Mouse (Mus musculus) lung, postnatal 36 days (tissue): ENCODE results near the gene Barx1.
A peak's percentile ranks its signal among the peaks of the same experiment; 100 is the strongest.

Experiments
- DNase-seq: peaks from one replicate; pipeline ENCODE4 v3.0.0; 2022; ENCODE audit warnings: mixed read lengths

Barx1 gene

GRCm38 (mm10) chr13:48662431-48663143 lies at the start of gene Barx1:
Gene Barx1 (plus strand): TSS chr13:48662998.
- DNase-seq, result no peak

- no peak for DNase-seq
Observed at GRCm38 (mm10) chr13:48614525-48614924, 48.3 kb upstream of the Barx1 start.

- no peak for DNase-seq
Observed at GRCm38 (mm10) chr13:48617774-48618173, 45.0 kb upstream of the Barx1 start.

DNA sequence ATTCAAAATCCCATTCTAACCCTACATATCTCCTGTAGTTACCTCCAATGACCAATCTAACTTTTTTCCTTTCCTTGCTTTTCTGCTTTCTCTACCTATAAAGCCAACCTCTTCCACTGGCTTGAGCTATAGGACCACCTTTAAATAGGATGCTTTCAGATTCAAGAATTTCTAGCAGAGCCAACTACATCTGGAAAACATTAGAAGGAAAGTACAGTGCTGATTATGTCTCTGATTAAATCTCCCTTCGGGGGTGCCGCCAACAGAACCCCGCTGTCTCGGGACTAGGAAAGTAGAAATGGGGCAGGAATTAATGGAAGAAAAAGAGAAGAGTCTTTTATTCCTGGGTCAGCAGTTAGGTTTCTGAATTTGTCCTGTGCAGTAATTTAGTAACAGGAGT lies 43.9 kb upstream of the Barx1 start:
- DNase-seq, result no peak

GRCm38 (mm10) chr13:48624968-48625398 lies 37.8 kb upstream of the Barx1 start:
- DNase-seq, result no peak

DNA sequence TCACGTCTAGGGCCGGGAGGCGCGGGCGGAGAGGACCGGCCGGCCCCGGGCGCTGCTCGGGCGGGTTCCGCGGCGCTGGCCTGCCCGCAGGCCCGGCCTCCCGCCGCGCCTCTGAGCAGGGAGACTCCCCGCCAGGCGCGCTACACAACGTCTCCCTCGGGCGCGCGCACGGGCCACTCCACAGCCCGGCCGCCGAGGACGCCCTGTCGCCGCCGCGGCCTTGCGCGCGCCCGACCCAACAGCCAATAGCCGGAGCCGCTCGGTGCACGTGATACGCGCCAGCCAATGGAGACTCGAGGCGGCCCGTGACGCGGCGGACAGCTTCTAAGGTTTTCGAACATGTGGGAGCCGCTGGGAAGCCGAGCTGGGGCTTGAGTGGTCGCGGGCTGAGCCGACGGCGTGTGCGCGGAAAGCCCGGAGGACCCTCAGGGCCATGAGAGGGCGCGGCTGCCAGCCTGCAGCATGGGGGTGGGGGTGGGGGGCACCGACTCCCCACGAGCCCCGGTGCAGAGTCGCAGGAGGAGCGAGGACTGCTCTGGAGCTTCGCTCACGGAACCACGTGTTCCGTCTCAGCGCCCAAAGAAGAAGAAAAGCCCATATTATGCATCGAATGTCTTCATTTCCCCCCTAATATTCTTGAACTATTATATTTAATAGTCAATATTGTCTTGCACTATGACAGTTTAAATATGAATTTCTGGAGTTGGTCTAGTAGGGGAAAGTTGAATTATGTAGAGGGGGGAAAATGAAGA lies 37.2 kb upstream of the Barx1 start, which contains the start of gene Ptpdc1:
Ptpdc1 (minus strand) TSS at position 232 of the 752 bp plus-strand sequence.
- peak; percentile 98 for DNase-seq

GRCm38 (mm10) chr13:48631691-48632090 lies 31.1 kb upstream of the Barx1 start:
- DNase-seq, result no peak

DNA sequence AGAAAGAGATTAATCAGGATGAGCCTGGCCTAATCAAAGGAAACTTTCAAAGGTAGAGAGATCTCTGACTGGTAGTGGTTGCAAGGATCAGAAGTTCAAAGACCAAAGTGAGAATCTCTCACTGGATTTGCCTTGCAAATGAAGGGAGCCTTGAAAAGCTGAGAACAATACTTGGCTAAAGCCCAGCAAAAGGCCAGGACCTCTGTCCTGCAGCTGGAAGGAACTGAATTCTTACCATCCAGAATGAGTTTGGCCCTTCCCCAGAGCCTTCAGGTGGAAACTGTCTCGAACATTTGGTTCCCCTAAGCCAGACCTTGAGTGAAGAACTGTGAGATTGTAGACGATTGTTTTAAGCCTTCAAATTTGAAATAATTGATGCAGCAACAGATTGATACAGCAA lies 25.1 kb upstream of the Barx1 start:
- DNase-seq, result no peak

GRCm38 (mm10) chr13:48639570-48639969 lies 23.2 kb upstream of the Barx1 start:
- peak; percentile 80 for DNase-seq

GRCm38 (mm10) chr13:48643072-48643471 lies 19.7 kb upstream of the Barx1 start:
- DNase-seq, result no peak

GRCm38 (mm10) chr13:48643991-48644390 lies 18.8 kb upstream of the Barx1 start:
- DNase-seq, result no peak

GRCm38 (mm10) chr13:48646696-48647095 lies 16.1 kb upstream of the Barx1 start:
- no peak for DNase-seq

- peak; percentile 30 for DNase-seq
Observed at GRCm38 (mm10) chr13:48650615-48651014, 12.2 kb upstream of the Barx1 start.

DNA sequence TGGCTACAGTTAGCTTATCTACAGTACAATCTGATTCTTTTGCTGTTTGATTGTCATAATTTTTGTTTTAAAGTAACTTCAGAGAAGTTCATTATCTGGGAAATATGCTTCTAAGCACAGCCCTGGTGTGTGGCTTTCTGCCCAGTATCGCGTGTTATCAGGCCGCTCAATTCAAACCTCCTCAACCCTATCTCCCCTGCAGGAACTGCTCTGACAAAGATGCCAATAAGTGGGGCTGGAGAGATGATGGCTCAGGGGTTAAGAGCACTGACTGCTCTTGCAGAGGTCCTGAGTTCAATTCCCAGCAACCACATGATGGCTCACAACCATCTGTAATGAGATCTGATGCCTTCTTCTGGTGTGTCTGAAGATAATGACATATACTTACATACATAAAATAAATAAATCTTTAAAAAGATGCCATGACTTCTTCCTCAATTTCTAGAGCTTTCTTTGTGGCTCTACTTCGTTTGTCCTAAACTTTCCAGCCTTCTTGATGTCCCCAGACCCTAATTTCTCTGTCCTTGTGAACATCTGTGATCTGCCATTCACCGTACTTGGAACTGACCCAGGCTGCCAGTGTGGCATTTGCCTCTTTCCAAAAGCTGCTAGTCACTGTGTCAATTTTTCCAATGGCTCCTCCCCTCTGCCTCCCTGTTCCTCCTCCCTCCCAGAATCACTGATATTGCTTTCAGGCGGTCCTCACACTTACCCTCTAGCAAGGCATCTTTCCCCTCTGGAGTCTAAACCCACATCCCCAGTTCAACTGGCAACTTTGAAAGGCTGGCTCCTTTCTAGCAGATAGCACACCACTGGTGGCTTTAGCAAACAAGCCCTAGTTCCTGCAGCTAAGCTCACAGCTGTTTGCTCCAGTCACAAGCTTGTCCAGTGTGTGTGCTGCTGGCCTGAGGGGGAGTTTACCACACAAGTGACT lies 11.4 kb upstream of the Barx1 start:
- no peak for DNase-seq

DNA sequence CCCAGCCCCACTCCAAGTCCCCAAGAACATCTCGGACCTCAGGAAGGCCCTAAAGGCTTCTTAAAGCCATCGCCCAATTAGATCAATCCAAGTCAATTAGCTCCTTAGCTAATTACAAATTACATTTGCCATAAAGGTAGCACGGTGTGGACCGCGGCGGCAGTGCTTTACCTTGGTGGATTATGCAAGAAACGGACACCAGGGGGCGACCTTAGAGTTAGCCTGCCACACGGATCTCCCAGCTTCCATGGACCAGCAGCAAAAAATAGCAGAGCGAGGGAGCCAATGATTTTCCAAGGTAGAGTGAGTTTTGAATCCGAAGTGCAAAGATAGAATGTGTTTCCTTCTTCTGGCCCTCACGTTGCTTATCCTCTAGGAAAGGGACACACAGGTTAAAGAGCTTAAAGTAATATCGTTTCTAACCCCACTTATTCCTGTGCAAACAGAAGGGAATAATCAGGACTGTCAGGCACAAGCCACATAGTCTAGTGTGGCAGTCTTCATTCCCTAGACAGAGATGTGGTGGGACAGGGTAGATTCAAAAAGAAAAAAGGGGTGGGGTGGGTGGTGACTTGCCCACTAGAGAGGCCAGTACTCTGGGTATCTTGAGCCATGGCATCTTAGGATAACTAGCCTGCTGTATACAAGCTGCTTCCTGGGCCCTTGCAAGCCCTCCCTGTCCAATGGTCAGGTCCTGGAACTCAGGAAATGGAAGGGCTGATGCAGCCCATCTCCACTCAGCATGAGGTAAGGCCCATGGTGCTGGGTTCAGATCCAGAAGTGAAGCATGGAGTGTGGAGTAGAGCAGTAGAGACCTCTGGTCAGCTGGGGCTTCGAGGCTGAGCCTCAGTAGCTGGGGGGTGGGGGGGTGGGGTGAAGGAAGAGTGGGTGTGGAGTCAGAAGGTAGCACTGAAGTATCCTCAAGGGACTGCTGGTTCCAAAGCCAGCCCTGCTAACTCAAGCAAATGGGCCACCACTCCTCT lies 8.7 kb upstream of the Barx1 start:
- peak; percentile 81 for DNase-seq

DNA sequence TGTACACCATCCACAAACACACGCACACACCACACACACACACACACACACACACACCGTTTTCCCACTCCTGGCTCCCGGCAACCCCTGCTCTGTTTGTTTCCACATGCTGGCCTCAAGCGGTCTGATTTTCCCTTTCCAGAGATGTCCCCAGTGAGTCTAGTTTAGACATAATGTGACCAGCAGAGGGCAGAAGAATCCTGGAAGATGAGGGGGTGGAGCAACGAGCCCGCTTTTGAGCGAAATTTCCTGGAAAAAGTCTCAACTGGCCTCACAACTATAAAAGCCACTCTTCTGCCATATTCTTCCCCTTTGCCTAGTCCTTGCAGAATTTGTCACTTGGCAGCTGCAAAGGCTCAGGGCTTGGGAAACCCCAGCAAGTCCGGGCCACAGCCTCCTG lies 7.2 kb upstream of the Barx1 start:
- DNase-seq, result peak; percentile 77

GRCm38 (mm10) chr13:48657791-48658190 lies 5.0 kb upstream of the Barx1 start:
- DNase-seq, result no peak

DNA sequence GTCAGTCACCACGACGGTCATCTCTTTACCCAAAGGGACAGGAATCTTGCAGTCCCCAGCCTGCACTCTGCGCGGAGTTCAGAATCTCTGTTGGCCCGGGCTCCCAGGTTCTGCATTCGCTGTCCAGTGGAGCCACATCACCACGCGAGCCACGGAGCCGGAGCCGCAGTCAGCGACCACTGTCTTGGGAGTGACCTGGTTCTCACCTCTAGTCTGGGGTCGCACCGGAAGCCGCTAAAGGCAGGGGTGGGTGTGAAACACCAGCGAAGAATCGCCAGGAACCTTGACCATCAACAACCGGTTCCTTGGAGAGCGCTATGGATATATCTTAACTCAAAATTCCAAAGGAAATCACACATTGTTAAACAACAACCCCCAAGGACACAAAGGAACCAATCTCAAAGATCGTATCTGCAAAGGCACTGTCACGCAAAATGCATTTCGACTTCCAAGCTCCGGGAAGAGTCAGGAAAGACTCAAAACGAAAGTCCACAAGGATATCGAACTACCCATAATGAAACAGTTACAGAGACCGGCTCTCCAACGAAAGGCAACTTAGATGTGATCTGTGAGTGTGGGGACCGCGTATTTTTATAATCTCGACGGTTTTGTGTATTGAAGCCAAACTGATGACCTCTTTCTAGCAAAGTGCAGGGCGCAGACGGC lies 4.1 kb upstream of the Barx1 start:
- DNase-seq, result no peak

GRCm38 (mm10) chr13:48659254-48660220 lies 3.3 kb upstream of the Barx1 start:
- DNase-seq, result no peak

DNA sequence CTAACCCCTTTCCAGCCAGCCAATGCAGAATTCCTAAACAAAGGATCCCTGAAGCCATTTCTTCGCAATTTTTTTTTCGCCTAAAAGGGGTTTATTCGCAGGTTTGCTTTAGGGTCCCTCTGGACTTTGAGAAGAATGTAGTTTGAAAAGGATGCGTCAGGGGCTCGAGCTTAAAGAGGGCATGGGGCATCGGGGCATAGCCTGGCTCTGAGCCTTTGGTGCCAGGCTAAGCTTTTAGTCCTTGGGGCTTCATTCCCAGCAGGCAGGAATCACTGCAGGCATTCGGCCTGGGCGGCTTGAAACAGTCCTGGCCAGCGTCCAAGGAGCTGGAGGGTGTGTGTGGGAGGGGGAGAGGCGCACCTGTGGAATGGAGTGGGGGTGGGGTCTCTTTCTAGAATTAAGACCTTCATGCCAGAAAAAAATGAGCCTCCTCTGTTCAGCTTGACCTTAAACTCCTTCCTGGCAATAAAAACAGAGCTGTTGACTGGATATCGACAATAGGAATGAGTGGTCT lies 2.5 kb upstream of the Barx1 start:
- DNase-seq, result no peak
